Mouse (Mus musculus) midbrain, embryonic 12.5 days (tissue): ENCODE measurements around the gene Gm28374. TPM values are rescaled to one million over a fixed set of nuclear protein-coding genes. Genes with fewer than 3 reads are reported as not detected.

ENCODE experiments used
- ATAC-seq: fragments of 200-750 bp; cut with Nextera tagmentation; 2 replicates; pipeline ENCODE4 v1.8.0; 2017; ENCODE audit warnings: low read depth, moderate TSS enrichment, moderate library complexity; ENCODE audit not compliant: low FRiP score
- H3K27ac ChIP-seq: fragments of 300-500 bp; sonication (generic); replicated peaks from 2 replicates; pipeline ENCODE4 v1.5.1; 2016; ENCODE audit warnings: mild to moderate bottlenecking
- H3K27me3 ChIP-seq: fragments of 300-500 bp; sonication (generic); 2 replicates; pipeline ENCODE4 v1.6.1; 2016; ENCODE audit warnings: mild to moderate bottlenecking
- H3K36me3 ChIP-seq: fragments of 300-500 bp; sonication (generic); 2 replicates; pipeline ENCODE4 v1.6.1; 2016
- H3K4me1 ChIP-seq: fragments of 300-500 bp; sonication (generic); 2 replicates; pipeline ENCODE4 v1.6.1; 2016
- H3K4me2 ChIP-seq: fragments of 300-500 bp; sonication (generic); replicated peaks from 2 replicates; pipeline ENCODE4 v1.6.1; 2016; ENCODE audit warnings: mild to moderate bottlenecking, moderate library complexity
- H3K4me3 ChIP-seq: fragments of 300-500 bp; sonication (generic); 2 replicates; pipeline ENCODE4 v1.5.1; 2016; ENCODE audit warnings: mild to moderate bottlenecking
- H3K9ac ChIP-seq: fragments of 300-500 bp; sonication (generic); replicated peaks from 2 replicates; pipeline ENCODE4 v1.6.1; 2016; ENCODE audit warnings: mild to moderate bottlenecking, moderate library complexity
- H3K9me3 ChIP-seq: fragments of 300-500 bp; sonication (generic); 2 replicates; pipeline ENCODE4 v1.6.1; 2016; ENCODE audit warnings: mild to moderate bottlenecking
- WGBS: fragments of 180-500 bp; shearing (Covaris S2); methylation state at CpG from one replicate; pipeline ENCODE4 v1.1.7; 2016; 5-methylcytosine and 5-hydroxymethylcytosine counted together
- microRNA-seq: library from miRNA; unstranded; fragments of <30 nt; microRNA quantifications from one replicate; pipeline ENCODE4, GENCODE M21; 2017
- polyA plus RNA-seq: library from polyadenylated mRNA; unstranded; fragments of >200 nt; fragmentation: Nextera tagmentation; extraction: Ambion mirVana; gene quantifications from 2 replicates; pipeline ENCODE4 v1.2.1, GENCODE M21; 2016

Gm28374 gene
- polyA plus RNA-seq, 1 experiment from 2014 or later = 2.6 TPM

DNA sequence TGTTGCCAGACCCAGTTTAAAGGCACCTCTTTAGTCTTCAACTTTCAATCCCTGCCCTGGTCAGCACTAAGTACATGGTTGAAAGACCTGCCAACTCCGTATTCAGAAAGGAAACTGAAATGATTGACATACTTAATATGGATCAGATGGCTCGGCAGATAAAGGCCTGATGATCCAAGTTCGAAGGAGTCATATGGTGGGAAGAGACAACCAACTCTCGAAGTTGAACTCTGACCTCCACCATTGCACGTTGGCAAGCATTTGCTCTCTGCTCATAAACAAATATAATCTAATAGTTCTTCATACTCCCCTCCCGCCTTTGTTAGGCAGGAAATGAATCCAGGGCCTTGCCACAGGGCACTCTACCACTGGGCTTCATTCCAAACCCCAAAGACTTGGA lies 53.1 kb downstream of the Gm28374 start:
- H3K36me3 ChIP-seq = no peaks in the 10 kb centered on the region
- H3K27me3 ChIP-seq = 0 out of 2 replicates have a peak, but pooled peaks cover 3% of the 10 kb centered on the region
- H3K4me3 ChIP-seq = no peak overlapping the region
- H3K9ac ChIP-seq = no peak overlapping the region
- ATAC-seq = no peak
- H3K4me2 ChIP-seq = no peak overlapping the region
- no peak overlapping the region for H3K27ac ChIP-seq
- H3K9me3 ChIP-seq = no peaks in the 10 kb centered on the region
- no peaks in the 10 kb centered on the region for H3K4me1 ChIP-seq
- WGBS = 90% methylated on average over 6 of the region's 6 CpGs

Small RNAs within 50 kb of the gene (microRNA-seq; reads per million reads assigned to microRNA genes)
- gene Mir6988 = 3.0 reads per million, percentile 8 among the genes with 10 or more reads in this experiment

Other genes starting within 250 kb of the Gm28374 start
- 22.3 and 24.8 TPM in 2 replicates for gene Frmd8, start 207.0 kb downstream of the Gm28374 start, polyA plus RNA-seq
- 1.9 and 3.4 TPM in 2 replicates for gene Slc25a45, start 204.4 kb downstream of the Gm28374 start, polyA plus RNA-seq
- 11.1 and 11.4 TPM in 2 replicates for gene Tigd3, start 188.1 kb downstream of the Gm28374 start, polyA plus RNA-seq
- 171 and 185 TPM in 2 replicates for gene Dpf2, start 169.2 kb downstream of the Gm28374 start, polyA plus RNA-seq
- gene Cdc42ep2, start 157.4 kb downstream of the Gm28374 start, polyA plus RNA-seq = 3.6 and 3.8 TPM in 2 replicates
- 57.4 and 59.6 TPM in 2 replicates for gene Pola2, start 118.1 kb downstream of the Gm28374 start, polyA plus RNA-seq
- gene Slc22a20, start 96.1 kb downstream of the Gm28374 start, polyA plus RNA-seq = not detected in 2 replicates
- gene Capn1, start 66.4 kb downstream of the Gm28374 start, polyA plus RNA-seq = 3.8 and 4.5 TPM in 2 replicates
- gene Syvn1, start 35.7 kb downstream of the Gm28374 start, polyA plus RNA-seq = 30.0 and 32.6 TPM in 2 replicates
- 75.8 and 76.4 TPM in 2 replicates for gene Mrpl49, start 24.5 kb downstream of the Gm28374 start, polyA plus RNA-seq
- 595 and 628 TPM in 2 replicates for gene Fau, start 24.4 kb downstream of the Gm28374 start, polyA plus RNA-seq
- gene Znhit2, start 21.1 kb downstream of the Gm28374 start, polyA plus RNA-seq = 30.8 and 32.2 TPM in 2 replicates
- 41.0 and 41.3 TPM in 2 replicates for gene Tm7sf2, start 13.9 kb downstream of the Gm28374 start, polyA plus RNA-seq
- gene Vps51, start 5.0 kb downstream of the Gm28374 start, polyA plus RNA-seq = 77.0 and 82.2 TPM in 2 replicates
- not detected in 2 replicates for gene Tmem262, start 2.2 kb downstream of the Gm28374 start, polyA plus RNA-seq
- gene Zfpl1, start 2.7 kb upstream of the Gm28374 start, polyA plus RNA-seq = 67.1 and 75.1 TPM in 2 replicates
- gene Cdca5, start 2.7 kb upstream of the Gm28374 start, polyA plus RNA-seq = 41.5 and 42.1 TPM in 2 replicates
- 0.77 TPM in 1 of 2 replicates, not detected in the other for gene AC131692.1, start 12.2 kb upstream of the Gm28374 start, polyA plus RNA-seq
- 0.59 and 0.94 TPM in 2 replicates for gene Naaladl1, start 23.5 kb upstream of the Gm28374 start, polyA plus RNA-seq
- gene Sac3d1, start 36.4 kb upstream of the Gm28374 start, polyA plus RNA-seq = 49.7 and 50.8 TPM in 2 replicates
- 29.7 and 30.5 TPM in 2 replicates for gene Snx15, start 46.0 kb upstream of the Gm28374 start, polyA plus RNA-seq
- gene Batf2, start 58.7 kb upstream of the Gm28374 start, polyA plus RNA-seq = not detected in 2 replicates
- 90.9 and 96.1 TPM in 2 replicates for gene Arl2, start 59.3 kb upstream of the Gm28374 start, polyA plus RNA-seq
- gene Majin, start 102.1 kb upstream of the Gm28374 start, polyA plus RNA-seq = not detected in 2 replicates
- gene Gpha2, start 144.1 kb upstream of the Gm28374 start, polyA plus RNA-seq = 0.74 TPM in 1 of 2 replicates, not detected in the other
- gene Ppp2r5b, start 153.6 kb upstream of the Gm28374 start, polyA plus RNA-seq = 61.3 and 66.1 TPM in 2 replicates
- 13.6 and 14.2 TPM in 2 replicates for gene Atg2a, start 159.4 kb upstream of the Gm28374 start, polyA plus RNA-seq
- gene Ehd1, start 194.5 kb upstream of the Gm28374 start, polyA plus RNA-seq = 90.8 and 96.9 TPM in 2 replicates
- gene Cdc42bpg, start 224.2 kb upstream of the Gm28374 start, polyA plus RNA-seq = 0.29 and 0.37 TPM in 2 replicates